Mouse (Mus musculus) heart, postnatal 0 days (tissue): Measurements from ENCODE around the gene Fmnl2.

Experiments used
- CTCF ChIP-seq: IDR thresholded peaks from 2 replicates; pipeline ENCODE4 v1.5.1; 2016; ENCODE audit warnings: antibody characterized with exemption, control low read depth, low read depth
- EP300 ChIP-seq: IDR thresholded peaks from 2 replicates; pipeline ENCODE4 v1.6.1; 2016; ENCODE audit warnings: antibody characterized with exemption, low read depth

- TF ChIP-seq EP300 (no peak), CTCF (no peak)
These were observed 91.9 kb downstream of the Fmnl2 start for GRCm38 (mm10) chr2:52949556-52949955.
